Mouse (Mus musculus) kidney, adult 2 months (tissue): ENCODE results near the gene Gjb1. TPM values are rescaled to one million over a fixed set of nuclear protein-coding genes. Genes with fewer than 3 reads are reported as not detected.
"Not testable (repeated sequence)": the region's sequence is repeated elsewhere in the genome, so short reads cannot be mapped to it uniquely, and the experiment has no call there.

Experiments
- DNase-seq: peaks from one replicate; pipeline ENCODE4 v3.0.0; 2021
- H3K27ac ChIP-seq: fragments of 200-500 bp; 2 replicates; pipeline ENCODE4 v1.5.1; 2012; ENCODE audit warnings: low read depth, low read length, control low read depth, inconsistent platforms; ENCODE audit not compliant: insufficient read depth
- H3K27me3 ChIP-seq: fragments of 200-500 bp; replicated peaks from 2 replicates; pipeline ENCODE4 v1.6.1; 2012; ENCODE audit warnings: mild to moderate bottlenecking, moderate library complexity, low read length, inconsistent platforms; ENCODE audit not compliant: control insufficient read depth, insufficient read depth
- H3K36me3 ChIP-seq: fragments of 200-500 bp; 2 replicates; pipeline ENCODE4 v1.6.1; 2012; ENCODE audit warnings: mild to moderate bottlenecking, moderate library complexity, low read length, inconsistent platforms; ENCODE audit not compliant: control insufficient read depth, insufficient read depth
- H3K4me1 ChIP-seq: fragments of 200-500 bp; 2 replicates; pipeline ENCODE4 v1.6.1; 2011; ENCODE audit warnings: low read length; ENCODE audit not compliant: control insufficient read depth, insufficient read depth
- H3K4me3 ChIP-seq: fragments of 200-500 bp; 2 replicates; pipeline ENCODE4 v1.5.1; 2011; ENCODE audit warnings: mild to moderate bottlenecking, low read depth, low read length, control low read depth; ENCODE audit not compliant: insufficient read depth
- CTCF ChIP-seq: fragments of 200-500 bp; conservative IDR thresholded peaks from 2 replicates; pipeline ENCODE4 v1.5.1; 2011; ENCODE audit warnings: low read depth, mild to moderate bottlenecking, control low read depth, low read length, moderate library complexity, mixed read lengths; ENCODE audit not compliant: insufficient read depth, insufficient read length
- POLR2A ChIP-seq: fragments of 200-500 bp; IDR thresholded peaks from one replicate; pipeline ENCODE4 v1.6.1; 2011; ENCODE audit warnings: low read depth, low read length, control low read depth
- WGBS: fragments of 180-500 bp; shearing (Covaris S2); methylation state at CpG from one replicate; pipeline ENCODE4 v1.1.7; 2018; 5-methylcytosine and 5-hydroxymethylcytosine counted together
- polyA plus RNA-seq: library from polyadenylated mRNA; depleted of rRNA; stranded (reverse); fragments of >200 nt; gene quantifications from 2 replicates; pipeline ENCODE4 v1.2.3, GENCODE M21; 2012; rRNA removed

The Gjb1 gene
- polyA plus RNA-seq, result 122 and 132 TPM in 2 replicates

- 45% methylated on average over 7 of the region's 7 CpGs for WGBS
- DNase-seq, result no peak
- no peak for TF ChIP-seq POLR2A
- Histone ChIP-seq H3K27me3 (no peaks in the 10 kb centered on the region), H3K4me3 (peak within 1 kb of the TSS; percentile 30), H3K4me1 (peaks cover 3% of the 10 kb centered on the region; the same call in 1 of the 2 replicates), H3K27ac (peak within 1 kb of the TSS; percentile 73), H3K36me3 (no peaks in the 10 kb centered on the region)
Measured at GRCm38 (mm10) chrX:101376190-101376968, at the start of gene Gjb1. Gene Gjb1 (plus strand): TSS chrX:101376378.

- Histone ChIP-seq H3K36me3 (no peaks in the 10 kb centered on the region), H3K4me3 (no peak overlapping the region), H3K4me1 (peaks cover 4% of the 10 kb centered on the region; the same call in 1 of the 2 replicates), H3K27ac (peak overlapping the region; percentile 39; the same call in 1 of the 2 replicates), H3K27me3 (no peaks in the 10 kb centered on the region)
- whole genome bisulfite sequencing, result 16% methylated on average over 10 of the region's 10 CpGs
- TF ChIP-seq CTCF (peak; percentile 76), POLR2A (no peak)
- DNase-seq, result peak; percentile 74
Measured at GRCm38 (mm10) chrX:101329372-101330028, 46.7 kb upstream of the Gjb1 start.

GRCm38 (mm10) chrX:101332031-101332374 lies 44.2 kb upstream of the Gjb1 start:
- Histone ChIP-seq H3K4me3 (peak overlapping the region; percentile 51), H3K4me1 (peaks cover 4% of the 10 kb centered on the region; the same call in 1 of the 2 replicates), H3K36me3 (no peaks in the 10 kb centered on the region), H3K27me3 (no peaks in the 10 kb centered on the region), H3K27ac (peak overlapping the region; percentile 96)
- WGBS, result 29% methylated on average over 9 of the region's 9 CpGs
- DNase-seq, result no peak
- TF ChIP-seq POLR2A (no peak), CTCF (no peak)

GRCm38 (mm10) chrX:101332375-101333211 lies 43.6 kb upstream of the Gjb1 start:
- TF ChIP-seq CTCF (no peak), POLR2A (peak; percentile 21)
- DNase-seq, result peak; percentile 96
- Histone ChIP-seq H3K36me3 (no peaks in the 10 kb centered on the region), H3K4me3 (peak overlapping the region; percentile 69), H3K27ac (peak overlapping the region; percentile 96), H3K4me1 (peaks cover 4% of the 10 kb centered on the region; the same call in 1 of the 2 replicates), H3K27me3 (no peaks in the 10 kb centered on the region)
- under 1% methylated on average over 39 of the region's 49 CpGs for WGBS

GRCm38 (mm10) chrX:101334606-101335005 lies 41.6 kb upstream of the Gjb1 start:
- Histone ChIP-seq H3K27me3 (no peaks in the 10 kb centered on the region), H3K4me3 (no peak overlapping the region), H3K27ac (no peak overlapping the region), H3K36me3 (no peaks in the 10 kb centered on the region), H3K4me1 (peaks cover 4% of the 10 kb centered on the region; the same call in 1 of the 2 replicates)
- whole genome bisulfite sequencing, result 92% methylated on average over 5 of the region's 5 CpGs
- TF ChIP-seq CTCF (peak; percentile 22; the same call in 1 of the 2 replicates), POLR2A (no peak)
- peak; percentile 25 for DNase-seq

GRCm38 (mm10) chrX:101338666-101339065 lies 37.5 kb upstream of the Gjb1 start:
- no peak overlapping the region for H3K4me3 ChIP-seq
- no peaks in the 10 kb centered on the region for H3K36me3 ChIP-seq
- no peak for DNase-seq
- TF ChIP-seq CTCF (no peak), POLR2A (no peak)
- H3K4me1 ChIP-seq, result no peaks in the 10 kb centered on the region
- H3K27me3 ChIP-seq, result no peaks in the 10 kb centered on the region
- WGBS, result 54% methylated on average over 4 of the region's 4 CpGs
- no peak overlapping the region for H3K27ac ChIP-seq

- 65% methylated on average over 2 of the region's 2 CpGs for WGBS
Measured at GRCm38 (mm10) chrX:101342837-101343236, 33.3 kb upstream of the Gjb1 start.

More at GRCm38 (mm10) chrX:101342837-101343236, 33.3 kb upstream of the Gjb1 start:
- DNase-seq, H3K27me3 ChIP-seq, H3K4me3 ChIP-seq, H3K36me3 ChIP-seq, H3K27ac ChIP-seq, H3K4me1 ChIP-seq: not testable (repeated sequence)
